Mouse (Mus musculus) embryonic facial prominence, embryonic 10.5 days (tissue): ENCODE measurements at regions not wholly inside any gene's neighbourhood (a gene's known extent, or its start where the extent isn't known, plus 50 kb on each side); places are given as distances from the start of the nearest gene placed in this dataset.

Experiments
- DNase-seq: peaks from one replicate; pipeline ENCODE4 v3.0.0-alpha.2; 2017; ENCODE audit warnings: low spot score
- H3K27ac ChIP-seq: fragments of 300-500 bp; sonication (generic); replicated peaks from 2 replicates; pipeline ENCODE4 v1.5.1; 2016; ENCODE audit warnings: mild to moderate bottlenecking
- H3K27me3 ChIP-seq: fragments of 300-500 bp; sonication (generic); replicated peaks from 2 replicates; pipeline ENCODE4 v1.6.1; 2016; ENCODE audit warnings: low read depth, mild to moderate bottlenecking; ENCODE audit not compliant: poor library complexity, severe bottlenecking
- H3K36me3 ChIP-seq: fragments of 300-500 bp; sonication (generic); replicated peaks from 2 replicates; pipeline ENCODE4 v1.6.1; 2016; ENCODE audit warnings: mild to moderate bottlenecking, moderate library complexity
- H3K4me1 ChIP-seq: fragments of 300-500 bp; sonication (generic); 2 replicates; pipeline ENCODE4 v1.6.1; 2016
- H3K4me3 ChIP-seq: fragments of 300-500 bp; sonication (generic); 2 replicates; pipeline ENCODE4 v1.5.1; 2016; ENCODE audit warnings: mild to moderate bottlenecking, moderate library complexity
- H3K9me3 ChIP-seq: fragments of 300-500 bp; sonication (generic); 2 replicates; pipeline ENCODE4 v1.6.1; 2016; ENCODE audit warnings: mild to moderate bottlenecking
- WGBS: fragments of 180-500 bp; shearing (Covaris S2); methylation state at CpG from one replicate; pipeline ENCODE4 v1.1.7; 2016; 5-methylcytosine and 5-hydroxymethylcytosine counted together

- 96% methylated on average over 1 of the region's 1 CpGs for WGBS
- no peaks in the 10 kb centered on the region for H3K36me3 ChIP-seq
- no peaks in the 10 kb centered on the region for H3K4me1 ChIP-seq
- no peaks in the 10 kb centered on the region for H3K27me3 ChIP-seq
- no peak overlapping the region for H3K4me3 ChIP-seq
- no peak for DNase-seq
- H3K27ac ChIP-seq, result no peak overlapping the region
- peaks cover 7% of the 10 kb centered on the region; the same call in 1 of the 2 replicates for H3K9me3 ChIP-seq
These were observed 65.0 kb upstream of the Pik3cg start for GRCm38 (mm10) chr12:32273474-32273873.

- Histone ChIP-seq H3K27ac (no peak overlapping the region), H3K27me3 (no peaks in the 10 kb centered on the region), H3K9me3 (no peaks in the 10 kb centered on the region), H3K4me1 (peaks cover 13% of the 10 kb centered on the region), H3K4me3 (no peak overlapping the region), H3K36me3 (no peaks in the 10 kb centered on the region)
- no peak for DNase-seq
- 83% methylated on average over 4 of the region's 4 CpGs for WGBS
These were observed 71.4 kb upstream of the Pik3cg start for GRCm38 (mm10) chr12:32279861-32280260.

- WGBS, result 86% methylated on average over 2 of the region's 2 CpGs
- H3K27me3 ChIP-seq, result no peaks in the 10 kb centered on the region
- peaks cover 13% of the 10 kb centered on the region for H3K4me1 ChIP-seq
- H3K4me3 ChIP-seq, result no peak overlapping the region
- no peak for DNase-seq
- no peaks in the 10 kb centered on the region for H3K9me3 ChIP-seq
- H3K36me3 ChIP-seq, result no peaks in the 10 kb centered on the region
- H3K27ac ChIP-seq, result no peak overlapping the region
These were observed 71.8 kb upstream of the Pik3cg start for GRCm38 (mm10) chr12:32280309-32280708.

GRCm38 (mm10) chr12:32282371-32283163 is 74.1 kb upstream of the Pik3cg start:
- Histone ChIP-seq H3K27me3 (no peaks in the 10 kb centered on the region), H3K9me3 (no peaks in the 10 kb centered on the region), H3K4me1 (peaks cover 13% of the 10 kb centered on the region), H3K27ac (no peak overlapping the region; the same call in 1 of the 2 replicates), H3K4me3 (no peak overlapping the region), H3K36me3 (no peaks in the 10 kb centered on the region)
- DNase-seq, result peak; percentile 39
- WGBS, result 58% methylated on average over 5 of the region's 5 CpGs

GRCm38 (mm10) chr12:32285039-32285438 is 76.6 kb upstream of the Pik3cg start:
- no peak for DNase-seq
- H3K27me3 ChIP-seq, result no peaks in the 10 kb centered on the region
- no peaks in the 10 kb centered on the region for H3K36me3 ChIP-seq
- WGBS, result 77% methylated on average over 2 of the region's 2 CpGs
- H3K4me1 ChIP-seq, result peaks cover 13% of the 10 kb centered on the region
- no peak overlapping the region for H3K4me3 ChIP-seq
- no peak overlapping the region for H3K27ac ChIP-seq
- no peaks in the 10 kb centered on the region for H3K9me3 ChIP-seq

- H3K36me3 ChIP-seq, result no peaks in the 10 kb centered on the region
- 29% methylated on average over 5 of the region's 5 CpGs for WGBS
- no peaks in the 10 kb centered on the region for H3K27me3 ChIP-seq
- peaks cover 10% of the 10 kb centered on the region for H3K4me1 ChIP-seq
- H3K27ac ChIP-seq, result no peak overlapping the region
- H3K9me3 ChIP-seq, result no peaks in the 10 kb centered on the region
- no peak overlapping the region for H3K4me3 ChIP-seq
- DNase-seq, result no peak
These were observed 78.2 kb upstream of the Pik3cg start for GRCm38 (mm10) chr12:32286652-32287051.

- Histone ChIP-seq H3K9me3 (no peaks in the 10 kb centered on the region), H3K4me3 (no peak overlapping the region), H3K27me3 (no peaks in the 10 kb centered on the region), H3K36me3 (no peaks in the 10 kb centered on the region), H3K27ac (no peak overlapping the region), H3K4me1 (no peaks in the 10 kb centered on the region)
- WGBS, result 78% methylated on average over 5 of the region's 5 CpGs
- DNase-seq, result no peak
These were observed 82.7 kb upstream of the Pik3cg start for GRCm38 (mm10) chr12:32291145-32291544.

- Histone ChIP-seq H3K4me3 (peak overlapping the region; percentile 50), H3K4me1 (no peaks in the 10 kb centered on the region), H3K27me3 (no peaks in the 10 kb centered on the region), H3K36me3 (no peaks in the 10 kb centered on the region), H3K27ac (peak overlapping the region; percentile 81), H3K9me3 (no peaks in the 10 kb centered on the region)
- 29% methylated on average over 18 of the region's 18 CpGs for WGBS
- peak; percentile 71 for DNase-seq
These were observed 83.7 kb upstream of the Pik3cg start for GRCm38 (mm10) chr12:32291962-32292748.

GRCm38 (mm10) chr12:32292749-32293128 is 84.3 kb upstream of the Pik3cg start:
- no peaks in the 10 kb centered on the region for H3K36me3 ChIP-seq
- no peaks in the 10 kb centered on the region for H3K27me3 ChIP-seq
- H3K9me3 ChIP-seq, result no peaks in the 10 kb centered on the region
- no peak overlapping the region for H3K27ac ChIP-seq
- no peak for DNase-seq
- H3K4me3 ChIP-seq, result no peak overlapping the region
- WGBS, result 69% methylated on average over 5 of the region's 5 CpGs
- no peaks in the 10 kb centered on the region for H3K4me1 ChIP-seq

GRCm38 (mm10) chr12:32297431-32297830 is 81.1 kb upstream of the Ccdc71l start:
- DNase-seq, result no peak
- Histone ChIP-seq H3K9me3 (no peaks in the 10 kb centered on the region), H3K27me3 (no peaks in the 10 kb centered on the region), H3K4me3 (no peak overlapping the region), H3K27ac (no peak overlapping the region), H3K4me1 (no peaks in the 10 kb centered on the region), H3K36me3 (no peaks in the 10 kb centered on the region)
- WGBS, result 95% methylated on average over 7 of the region's 7 CpGs

GRCm38 (mm10) chr12:32299714-32300113 is 78.8 kb upstream of the Ccdc71l start:
- H3K36me3 ChIP-seq, result no peaks in the 10 kb centered on the region
- no peaks in the 10 kb centered on the region for H3K9me3 ChIP-seq
- H3K4me1 ChIP-seq, result no peaks in the 10 kb centered on the region
- no peak overlapping the region for H3K4me3 ChIP-seq
- 81% methylated on average over 2 of the region's 2 CpGs for WGBS
- no peaks in the 10 kb centered on the region for H3K27me3 ChIP-seq
- DNase-seq, result no peak
- H3K27ac ChIP-seq, result no peak overlapping the region

GRCm38 (mm10) chr12:32305736-32306135 is 72.8 kb upstream of the Ccdc71l start:
- H3K27ac ChIP-seq, result no peak overlapping the region
- H3K36me3 ChIP-seq, result no peaks in the 10 kb centered on the region
- DNase-seq, result no peak
- H3K4me1 ChIP-seq, result no peaks in the 10 kb centered on the region
- no peaks in the 10 kb centered on the region for H3K27me3 ChIP-seq
- no peak overlapping the region for H3K4me3 ChIP-seq
- WGBS, result 91% methylated on average over 5 of the region's 5 CpGs
- H3K9me3 ChIP-seq, result no peaks in the 10 kb centered on the region

GRCm38 (mm10) chr12:32306326-32306725 is 72.2 kb upstream of the Ccdc71l start:
- DNase-seq, result no peak
- 93% methylated on average over 4 of the region's 4 CpGs for WGBS
- Histone ChIP-seq H3K27me3 (no peaks in the 10 kb centered on the region), H3K4me3 (no peak overlapping the region), H3K9me3 (no peaks in the 10 kb centered on the region), H3K27ac (no peak overlapping the region), H3K4me1 (no peaks in the 10 kb centered on the region), H3K36me3 (no peaks in the 10 kb centered on the region)
